Mouse (Mus musculus): ENCODE results near the gene Col4a3.

The Col4a3 gene

GRCm38 (mm10) chr1:82771022-82771586, 184.4 kb downstream of the Col4a3 start, which contains the start of gene Gm47791:
Gene Gm47791 (minus strand): TSS chr1:82771243.
- DNase-seq (ENCODE audit: low read depth, low spot score), result no peak

Data from WW6 (cell line).